Comparison of ENCODE assay signal across 7 mouse cellular contexts in the genomic region with DNA sequence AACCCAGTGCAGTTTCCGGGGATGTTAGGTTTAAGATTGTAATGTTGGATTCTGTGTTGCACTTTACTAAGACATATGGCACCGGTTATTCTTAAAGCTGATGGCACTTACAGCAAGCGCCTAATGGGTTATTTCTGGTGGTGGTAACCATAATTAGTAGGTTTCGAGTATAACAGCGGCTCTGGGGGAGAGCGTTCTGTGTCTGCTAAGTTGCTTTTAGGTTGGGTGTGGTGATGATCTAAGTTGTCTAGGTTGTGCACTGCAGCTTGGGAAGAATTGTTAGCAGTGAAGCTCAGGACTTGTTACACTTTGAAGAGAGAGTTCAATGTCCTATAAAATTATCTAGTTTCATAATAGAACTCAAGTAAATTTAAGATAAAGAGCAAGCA. TPM values are rescaled to one million over a fixed set of nuclear protein-coding genes. Genes with fewer than 3 reads are reported as not detected.
DNase-seq lines count a peak whose midpoint lies in the region; ATAC-seq lines count a peak whose summit lies in the region.

No protein-coding gene starts in this region.

- peak overlapping the region; percentile 94 for H3K4me3 ChIP-seq in lung, embryonic 16.5 days (ENCODE audit: low read length)
- H3K4me3 ChIP-seq in embryonic facial prominence, embryonic 13.5 days, result peak overlapping the region; percentile 91
- peak overlapping the region; percentile 73 for H3K4me3 ChIP-seq in limb, embryonic 10.5 days
- peak overlapping the region; percentile 98 for H3K4me3 ChIP-seq in stomach, embryonic 14.5 days (ENCODE audit: low read depth, low read length)

- peak overlapping the region; percentile 97 for H3K9ac ChIP-seq in lung, embryonic 16.5 days (ENCODE audit: low read length)
- H3K9ac ChIP-seq in embryonic facial prominence, embryonic 13.5 days, result peak overlapping the region; percentile 98
- peak overlapping the region; percentile 97 for H3K9ac ChIP-seq in stomach, embryonic 14.5 days (replicated peaks; ENCODE audit: low read depth, low read length)

- peaks cover 15% of the 10 kb centered on the region for H3K4me1 ChIP-seq in lung, embryonic 16.5 days (replicated peaks; ENCODE audit: control insufficient read depth, insufficient read depth, low read length)
- H3K4me1 ChIP-seq in embryonic facial prominence, embryonic 13.5 days, result peaks cover 23% of the 10 kb centered on the region
- H3K4me1 ChIP-seq in limb, embryonic 10.5 days, result peaks cover 24% of the 10 kb centered on the region
- H3K4me1 ChIP-seq in stomach, embryonic 14.5 days (ENCODE audit: control insufficient read depth, insufficient read depth, low read length), result peaks cover 12% of the 10 kb centered on the region

- no peak for DNase-seq in lung, postnatal 4 days
- DNase-seq in limb, embryonic 10.5 days (ENCODE audit: low spot score), result no peak
- no peak for DNase-seq in gastrocnemius, postnatal 25 days
- no peak for DNase-seq in kidney, adult 9 months

- no peak for ATAC-seq in lung, embryonic 16.5 days (ENCODE audit: low read depth)
- no peak for ATAC-seq in embryonic facial prominence, embryonic 13.5 days (ENCODE audit: insufficient number of reproducible peaks, insufficient read depth, low FRiP score, low TSS enrichment, low read depth)
- no peak for ATAC-seq in stomach, embryonic 14.5 days (ENCODE audit: insufficient number of reproducible peaks, insufficient read depth, low FRiP score, low read depth)

- WGBS in lung, embryonic 16.5 days, result 1% methylated on average over 6 of the region's 6 CpGs
- WGBS in embryonic facial prominence, embryonic 13.5 days, result under 1% methylated on average over 6 of the region's 6 CpGs
- WGBS in limb, embryonic 10.5 days, result under 1% methylated on average over 6 of the region's 6 CpGs
- under 1% methylated on average over 6 of the region's 6 CpGs for WGBS in stomach, embryonic 14.5 days

- no peaks in the 10 kb centered on the region for H3K36me3 ChIP-seq in lung, embryonic 16.5 days (ENCODE audit: control insufficient read depth, insufficient read depth, low read length)
- H3K36me3 ChIP-seq in embryonic facial prominence, embryonic 13.5 days, result 0 out of 2 replicates have a peak, but pooled peaks cover 6% of the 10 kb centered on the region
- peaks cover 7% of the 10 kb centered on the region for H3K36me3 ChIP-seq in limb, embryonic 10.5 days
- H3K36me3 ChIP-seq in stomach, embryonic 14.5 days (ENCODE audit: control insufficient read depth, insufficient read depth, low read length), result no peaks in the 10 kb centered on the region

- no peaks in the 10 kb centered on the region for H3K9me3 ChIP-seq in lung, embryonic 16.5 days (ENCODE audit: control insufficient read depth, low read length)
- no peaks in the 10 kb centered on the region for H3K9me3 ChIP-seq in embryonic facial prominence, embryonic 13.5 days
- no peaks in the 10 kb centered on the region for H3K9me3 ChIP-seq in limb, embryonic 10.5 days (replicated peaks)
- no peaks in the 10 kb centered on the region for H3K9me3 ChIP-seq in stomach, embryonic 14.5 days (ENCODE audit: control insufficient read depth, low read depth, low read length)

- H3K27me3 ChIP-seq in lung, embryonic 16.5 days (ENCODE audit: control insufficient read depth, insufficient read depth, low read depth, low read length), result no peaks in the 10 kb centered on the region
- H3K27me3 ChIP-seq in embryonic facial prominence, embryonic 13.5 days, result no peaks in the 10 kb centered on the region
- no peaks in the 10 kb centered on the region for H3K27me3 ChIP-seq in limb, embryonic 10.5 days (ENCODE audit: low read depth, poor library complexity, severe bottlenecking)
- no peaks in the 10 kb centered on the region for H3K27me3 ChIP-seq in stomach, embryonic 14.5 days (ENCODE audit: control insufficient read depth, insufficient read depth, low read length)

- peak overlapping the region; percentile 85 for H3K4me2 ChIP-seq in lung, embryonic 16.5 days (ENCODE audit: low read depth, low read length)
- H3K4me2 ChIP-seq in embryonic facial prominence, embryonic 13.5 days, result peak overlapping the region; percentile 74
- H3K4me2 ChIP-seq in stomach, embryonic 14.5 days (replicated peaks; ENCODE audit: low read depth, low read length), result peak overlapping the region; percentile 65

- peak overlapping the region; percentile 90 for H3K27ac ChIP-seq in lung, embryonic 16.5 days (ENCODE audit: low read length)
- peak overlapping the region; percentile 94 for H3K27ac ChIP-seq in embryonic facial prominence, embryonic 13.5 days
- H3K27ac ChIP-seq in limb, embryonic 10.5 days, result peak overlapping the region; percentile 94
- H3K27ac ChIP-seq in stomach, embryonic 14.5 days (ENCODE audit: low read length), result peak overlapping the region; percentile 91; the same call in 1 of the 2 replicates

RNA-seq across cellular contexts. Expression of a gene that starts 1.4 kb away (rescaled TPM):
- 17.8 and 19.6 TPM in 2 replicates for polyA plus RNA-seq in lung, embryonic 16.5 days (2015; fragmentation: Nextera tagmentation; extraction: Ambion mirVana)
- 25.1 and 26.5 TPM in 2 replicates for polyA plus RNA-seq in embryonic facial prominence, embryonic 13.5 days (2015; fragmentation: Nextera tagmentation; extraction: Ambion mirVana)
- polyA plus RNA-seq in limb, embryonic 10.5 days (2016; fragmentation: Nextera tagmentation; extraction: Ambion mirVana), result 24.7 and 29.9 TPM in 2 replicates
- polyA plus RNA-seq in stomach, embryonic 14.5 days (2014; fragmentation: Nextera tagmentation; extraction: Ambion mirVana), result 22.8 and 26.5 TPM in 2 replicates
- total RNA-seq in gastrocnemius, postnatal 25 days (2021), result 10 to 100 TPM; 20.2 to 21.9 TPM
